Mouse (Mus musculus): ENCODE results near the gene Rbfox2.

DNA sequence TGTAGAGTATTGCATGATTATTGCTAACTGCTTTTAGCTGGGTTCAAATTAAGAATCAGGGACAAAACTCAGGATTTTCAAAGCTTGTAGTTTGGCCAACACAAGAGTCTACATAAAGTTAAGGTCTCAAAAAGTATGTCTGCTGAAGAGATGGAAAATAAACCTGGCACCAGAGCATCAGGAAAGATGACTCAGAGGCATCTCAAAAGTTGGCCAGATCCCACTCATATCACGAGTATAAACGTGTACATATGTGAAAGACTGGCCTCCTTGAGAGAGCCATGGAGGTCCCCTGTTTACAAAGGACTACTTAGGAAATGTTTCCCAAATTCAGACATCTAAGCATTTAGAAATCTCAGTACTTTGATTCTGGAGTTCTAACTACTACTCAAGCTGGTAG, 138.0 kb downstream of the Rbfox2 start:
- no peak for TF ChIP-seq CTCF (conservative IDR thresholded peaks at IDR 0.05; ENCODE audit: low read length)
- TF ChIP-seq POU5F1 (IDR thresholded peaks at IDR 0.05; ENCODE audit: borderline replicate concordance, low read length), result no peak
- TF ChIP-seq NANOG (IDR thresholded peaks at IDR 0.05; ENCODE audit: borderline replicate concordance, low read length), result no peak

Measured in E14TG2a.4 (cell line).